Mouse (Mus musculus): ENCODE data around the gene Synrg. TPM values are rescaled to one million over a fixed set of nuclear protein-coding genes. Genes with fewer than 3 reads are reported as not detected.

The Synrg gene
- polyA plus RNA-seq, 1 experiment: 24.5 TPM

DNA sequence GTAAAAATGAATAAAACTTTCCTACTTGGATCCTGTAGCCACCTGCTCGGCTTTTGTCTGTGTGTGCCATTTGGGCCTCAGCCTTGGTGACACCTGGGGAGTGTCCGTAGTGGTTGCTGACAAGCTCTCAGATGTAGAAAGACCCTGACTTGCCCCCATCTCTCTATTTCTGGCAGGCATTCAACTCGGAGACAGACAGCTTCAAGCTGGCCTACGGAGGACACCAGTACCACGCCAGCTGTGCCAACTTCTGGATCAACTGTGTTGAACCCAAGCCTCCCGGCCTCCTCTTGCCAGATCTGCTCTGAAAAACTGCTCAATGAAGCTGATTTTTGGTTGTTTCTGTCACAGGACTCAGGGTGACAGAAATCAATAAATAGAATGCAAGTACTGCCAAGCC lies 76.4 kb downstream of the Synrg start:
- DNase-seq (ENCODE audit: low read depth): no peak

DNA sequence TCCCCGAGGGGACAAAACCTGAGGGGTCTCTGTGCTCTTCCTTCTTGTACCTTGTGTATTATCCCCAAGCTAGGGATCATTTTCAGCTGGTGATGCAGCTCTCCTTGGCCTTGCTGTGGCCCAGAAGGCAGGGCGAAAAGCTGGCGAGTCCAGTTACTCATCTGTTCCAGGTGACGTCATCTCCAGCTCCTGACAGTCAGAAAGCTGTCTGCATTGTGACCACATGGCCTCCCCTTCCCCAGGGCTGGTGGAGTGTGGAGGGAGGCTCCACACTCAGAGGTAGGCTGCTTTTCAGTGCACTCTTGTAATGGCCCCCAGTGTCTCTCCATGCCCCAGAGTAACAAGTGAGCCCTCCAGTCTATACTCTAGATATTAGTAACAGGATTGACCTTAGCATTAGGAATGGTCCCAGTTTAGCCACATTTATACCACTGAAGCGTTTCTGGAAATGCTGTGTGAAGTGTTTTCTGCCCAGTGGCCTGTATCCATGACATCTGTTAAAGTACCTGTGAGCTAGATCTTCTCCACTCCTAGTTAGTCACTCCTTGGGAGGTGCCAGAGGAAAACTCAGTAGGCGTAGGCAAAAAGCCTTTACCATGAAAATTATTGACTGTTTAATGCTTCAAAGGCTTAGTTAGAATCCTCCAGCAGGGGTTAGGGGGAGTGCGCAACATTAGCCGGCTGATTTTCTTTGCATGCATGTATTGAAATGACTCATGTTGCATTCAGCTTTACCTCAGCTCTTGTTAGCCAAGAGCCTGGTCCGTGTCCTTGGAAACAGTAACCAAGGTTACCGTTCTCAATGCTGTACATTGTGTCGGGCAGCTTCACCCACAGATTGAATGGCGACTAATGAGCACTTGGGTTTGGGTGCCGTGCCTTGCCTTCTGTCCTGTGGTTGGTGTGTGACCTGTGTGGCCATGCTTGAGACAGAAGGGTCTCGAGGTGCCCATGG lies 78.9 kb downstream of the Synrg start:
- no peak for DNase-seq (ENCODE audit: low read depth)

DNA sequence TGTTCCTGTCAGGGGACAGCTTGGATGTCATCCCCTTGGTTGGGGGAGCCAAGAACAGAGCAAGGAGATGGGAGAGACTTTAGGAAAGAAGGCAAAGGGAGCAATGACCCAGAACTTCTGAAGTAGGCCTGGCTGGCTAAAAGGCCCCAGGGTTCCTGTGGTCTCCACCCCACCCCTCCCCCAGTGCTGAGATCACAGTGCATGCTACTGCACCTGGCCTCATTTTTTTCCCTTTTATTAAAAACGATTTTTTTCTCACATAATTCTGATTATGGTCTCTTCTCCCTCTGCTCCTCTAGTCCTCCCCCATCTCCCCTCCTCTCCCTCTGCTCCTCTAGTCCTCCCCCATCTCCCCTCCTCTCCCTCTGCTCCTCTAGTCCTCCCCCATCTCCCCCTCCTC lies 80.8 kb downstream of the Synrg start:
- no peak for DNase-seq (ENCODE audit: low read depth)

DNA sequence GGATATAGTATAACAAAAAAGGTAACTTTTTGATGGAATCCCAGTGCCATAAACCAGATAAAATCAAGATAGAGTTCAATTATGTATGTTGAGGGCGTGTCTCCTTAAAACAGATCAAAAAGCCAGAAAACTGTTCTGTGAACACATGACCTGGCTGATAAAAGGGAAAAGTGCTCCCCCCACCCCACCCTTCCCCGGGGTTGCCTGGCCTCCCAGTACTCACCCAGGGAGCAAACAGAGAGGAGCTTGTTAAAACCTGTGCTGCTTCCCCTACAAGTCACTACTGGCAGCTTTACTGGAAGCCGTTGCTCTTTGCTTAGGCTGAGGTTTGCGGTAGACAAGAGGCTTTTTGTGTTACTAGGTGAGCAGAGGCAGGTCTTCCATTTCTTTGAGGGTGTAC lies 83.0 kb downstream of the Synrg start:
- DNase-seq (ENCODE audit: low read depth): no peak

DNA sequence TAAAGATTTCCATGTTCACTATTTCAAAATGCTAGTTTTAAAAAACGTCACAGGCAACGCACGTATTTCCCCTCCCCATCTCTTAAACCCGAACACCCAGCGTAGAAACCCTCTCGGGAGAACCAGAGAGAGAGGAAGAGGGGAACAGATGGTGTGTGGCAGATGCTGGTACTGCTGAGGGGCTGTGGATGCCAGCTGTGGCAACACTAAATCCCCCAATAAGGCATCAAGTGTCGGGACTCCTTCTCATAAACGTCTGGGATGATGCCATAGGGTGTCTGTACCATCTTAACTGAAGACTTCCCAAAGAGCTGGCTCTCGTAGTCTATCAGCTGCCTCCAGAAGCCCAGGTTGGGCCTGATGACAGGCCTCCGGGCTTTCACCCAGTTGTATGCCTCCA lies 84.2 kb downstream of the Synrg start:
- DNase-seq (ENCODE audit: low read depth): no peak

DNA sequence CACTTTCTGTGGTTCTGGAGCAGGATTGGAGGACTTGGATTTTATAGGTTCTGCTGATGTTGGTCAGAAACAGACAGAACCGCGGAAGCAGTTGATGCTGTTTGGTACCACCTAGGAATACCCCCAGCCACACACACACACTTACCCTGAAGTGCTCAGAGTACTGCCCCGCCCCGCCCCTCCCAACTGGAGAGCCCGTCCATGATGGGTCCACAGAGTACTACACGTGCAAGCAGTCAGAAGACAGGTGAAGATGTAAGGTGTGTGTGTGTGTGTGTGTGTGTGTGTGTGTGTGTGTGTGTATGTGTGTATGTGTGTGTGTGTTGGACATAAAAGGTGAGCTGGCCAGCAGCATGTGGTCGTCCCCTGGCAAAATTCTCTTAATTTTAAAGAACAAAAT lies 88.8 kb downstream of the Synrg start:
- no peak for DNase-seq (ENCODE audit: low read depth)

DNA sequence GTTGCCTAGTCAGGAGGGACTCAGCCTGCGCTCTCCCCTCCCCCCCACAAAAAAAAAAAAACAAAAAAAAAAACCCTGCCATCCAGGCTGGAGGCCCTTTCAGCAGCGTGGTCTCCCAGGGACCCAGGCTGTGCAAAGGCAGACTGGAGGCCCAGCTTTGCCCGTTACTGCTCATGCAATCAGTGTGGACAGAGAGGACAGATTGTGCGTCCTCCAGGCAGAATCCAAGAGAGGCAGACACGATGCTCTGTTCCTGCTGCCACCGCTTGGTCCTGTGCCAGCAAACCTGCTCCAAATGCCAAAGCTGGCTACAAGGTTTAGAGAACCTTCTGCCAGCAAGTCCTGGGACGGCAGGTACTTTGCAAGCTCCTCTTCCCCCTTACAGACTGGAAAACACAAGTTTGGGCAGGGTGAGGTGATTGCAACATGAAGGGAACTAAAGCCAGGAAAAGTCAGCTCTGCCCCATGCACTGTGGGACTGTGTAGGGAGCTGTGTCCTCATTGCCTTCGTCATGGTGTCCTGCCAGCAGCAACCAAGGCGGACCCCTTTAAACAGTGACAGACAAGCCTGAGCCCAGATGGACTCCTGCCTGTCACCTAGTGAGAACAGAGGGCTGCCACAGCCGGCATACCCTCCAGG lies 89.4 kb downstream of the Synrg start:
- peak; percentile 96 for DNase-seq (ENCODE audit: low read depth)

DNA sequence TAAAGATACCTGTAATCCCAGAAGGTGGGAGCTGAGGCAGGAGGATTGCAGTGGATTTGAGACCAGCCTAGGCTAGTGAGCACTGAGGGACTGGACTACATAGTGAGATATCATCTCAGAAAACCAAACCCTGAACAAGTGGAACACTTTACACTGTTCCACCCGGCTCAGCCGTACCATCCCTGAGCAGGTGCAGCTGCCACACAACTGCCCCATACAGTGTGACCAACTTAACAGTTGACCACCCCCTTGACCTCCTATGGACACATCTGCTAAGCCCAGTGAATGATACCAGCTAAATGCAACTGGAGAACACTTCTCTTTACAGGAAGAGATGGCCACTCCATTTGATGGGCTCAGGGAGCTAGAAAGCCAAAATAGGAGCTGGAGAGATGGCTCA lies 93.2 kb downstream of the Synrg start:
- DNase-seq (ENCODE audit: low read depth): no peak

DNA sequence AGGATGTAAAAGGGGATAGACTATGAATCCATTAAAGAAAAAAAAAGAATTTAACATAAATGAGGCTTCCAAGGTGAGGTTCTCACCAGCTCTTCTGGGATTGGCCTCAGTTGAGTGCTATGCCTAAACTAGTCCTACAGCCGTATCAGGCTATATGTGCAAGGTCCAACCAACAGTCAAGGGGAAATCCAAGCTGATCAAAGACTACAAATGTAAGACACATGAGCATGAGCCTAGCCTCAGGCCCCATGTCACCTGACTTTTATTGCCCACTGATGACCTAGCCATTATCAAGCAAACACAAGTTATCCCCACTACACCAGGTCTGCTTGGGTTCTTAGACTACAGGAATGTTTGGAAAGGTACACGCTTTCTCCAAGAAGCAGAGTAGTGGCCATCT lies 95.6 kb downstream of the Synrg start:
- no peak for DNase-seq (ENCODE audit: low read depth)

DNA sequence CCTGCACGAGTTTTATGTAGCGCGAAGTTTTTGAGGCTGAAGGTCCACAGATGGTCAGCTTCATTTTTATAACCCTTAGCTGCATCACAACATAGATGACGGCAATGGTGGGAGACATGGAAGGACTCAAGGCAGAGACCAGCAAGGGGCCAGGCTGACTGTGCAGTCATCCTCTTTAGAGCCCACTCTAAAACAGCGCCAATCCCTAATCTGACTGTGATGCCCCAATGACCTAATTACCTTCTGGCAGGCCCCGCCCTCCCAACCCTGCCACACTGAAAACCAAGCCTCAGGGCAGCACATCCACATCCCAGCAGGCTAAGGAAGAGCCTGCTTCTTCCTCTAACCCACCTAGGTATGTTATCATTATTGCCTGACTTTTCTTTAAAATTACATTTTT lies 96.4 kb downstream of the Synrg start:
- no peak for DNase-seq (ENCODE audit: low read depth)

DNA sequence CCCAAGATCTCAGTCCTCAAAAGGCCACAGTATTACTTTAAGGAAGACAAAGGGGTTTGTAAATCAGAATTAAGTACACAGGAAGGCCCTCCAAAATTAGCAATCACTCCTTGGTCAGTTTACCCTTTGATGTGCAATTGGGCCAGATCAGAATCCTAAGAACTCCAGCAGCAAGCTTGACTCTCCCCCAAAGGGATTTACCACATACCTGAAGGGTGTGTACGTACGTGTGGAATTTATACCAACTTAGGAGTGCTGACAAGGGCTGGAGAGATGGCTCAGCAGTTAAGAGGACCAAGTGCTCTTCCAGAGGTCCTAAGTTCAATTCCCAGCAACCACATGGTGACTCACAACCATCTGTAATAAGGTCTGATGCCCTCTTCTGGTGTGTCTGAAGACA lies 97.7 kb downstream of the Synrg start:
- DNase-seq (ENCODE audit: low read depth): no peak

DNA sequence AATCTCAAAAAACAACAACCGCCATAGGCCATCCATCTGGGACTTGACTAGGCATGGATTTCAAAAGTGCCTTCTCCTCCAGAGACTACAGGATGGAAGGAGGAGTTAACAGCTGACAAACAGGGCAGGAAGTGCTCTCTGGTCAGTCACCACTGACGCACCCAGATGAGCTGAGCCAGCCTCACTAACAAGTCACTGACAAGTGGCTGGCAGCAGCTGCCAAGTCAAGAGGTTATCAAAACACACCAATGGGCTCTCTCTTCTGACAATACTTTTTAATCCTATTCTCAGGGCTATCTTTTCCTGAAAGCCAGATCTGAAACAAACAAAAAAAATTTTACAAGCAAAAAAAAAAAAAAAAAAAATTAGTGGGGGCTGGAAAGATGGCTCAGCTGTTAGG lies 98.6 kb downstream of the Synrg start:
- no peak for DNase-seq (ENCODE audit: low read depth)

DNA sequence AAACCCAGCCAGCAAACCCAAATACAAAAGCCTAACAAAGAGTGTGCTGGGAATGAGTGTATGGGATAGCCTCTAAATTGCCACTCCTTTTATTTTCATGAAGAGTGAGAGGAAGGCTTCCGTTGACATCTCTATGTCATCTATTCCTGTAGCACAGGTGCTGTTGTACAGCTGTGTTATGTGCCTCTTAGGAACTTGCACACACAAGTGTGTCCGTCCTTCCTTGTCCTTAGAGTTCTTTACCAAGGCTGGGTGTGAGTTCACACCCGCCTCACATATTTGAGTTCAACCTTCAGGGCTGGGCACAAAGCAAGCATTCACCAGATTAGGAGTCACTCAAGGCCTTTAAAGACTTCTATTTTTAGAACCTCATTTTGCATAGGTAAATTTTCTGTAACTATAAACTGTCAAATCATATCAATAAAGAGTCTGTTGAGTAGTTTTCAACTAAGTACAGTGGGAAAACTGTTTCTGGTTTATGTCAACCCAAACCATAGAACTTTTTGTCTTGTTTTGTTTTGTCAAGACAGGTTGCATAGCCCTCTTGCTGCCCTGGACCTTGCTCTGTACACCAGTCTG lies 99.5 kb downstream of the Synrg start:
- DNase-seq (ENCODE audit: low read depth): no peak

DNA sequence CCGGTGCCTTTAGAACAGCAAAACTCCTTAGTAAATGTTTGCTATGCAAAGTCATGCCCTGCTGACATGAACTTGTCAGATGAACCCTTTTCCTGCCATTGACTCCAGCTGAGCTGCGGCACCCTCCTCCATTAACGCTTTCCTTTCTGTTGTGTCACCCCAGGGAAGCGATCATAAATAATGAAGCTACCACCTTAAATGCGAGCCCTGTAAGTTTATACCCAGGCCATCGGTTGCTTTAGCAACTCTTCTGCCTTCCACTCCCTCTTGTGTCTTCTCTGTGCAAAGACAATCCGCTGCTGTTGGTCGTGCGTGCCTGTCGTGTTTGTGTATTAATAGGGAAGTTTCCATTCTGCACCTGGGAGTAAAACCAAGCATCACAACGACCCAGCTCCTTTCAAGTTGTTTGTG lies 101.8 kb downstream of the Synrg start:
- DNase-seq (ENCODE audit: low read depth): no peak

DNA sequence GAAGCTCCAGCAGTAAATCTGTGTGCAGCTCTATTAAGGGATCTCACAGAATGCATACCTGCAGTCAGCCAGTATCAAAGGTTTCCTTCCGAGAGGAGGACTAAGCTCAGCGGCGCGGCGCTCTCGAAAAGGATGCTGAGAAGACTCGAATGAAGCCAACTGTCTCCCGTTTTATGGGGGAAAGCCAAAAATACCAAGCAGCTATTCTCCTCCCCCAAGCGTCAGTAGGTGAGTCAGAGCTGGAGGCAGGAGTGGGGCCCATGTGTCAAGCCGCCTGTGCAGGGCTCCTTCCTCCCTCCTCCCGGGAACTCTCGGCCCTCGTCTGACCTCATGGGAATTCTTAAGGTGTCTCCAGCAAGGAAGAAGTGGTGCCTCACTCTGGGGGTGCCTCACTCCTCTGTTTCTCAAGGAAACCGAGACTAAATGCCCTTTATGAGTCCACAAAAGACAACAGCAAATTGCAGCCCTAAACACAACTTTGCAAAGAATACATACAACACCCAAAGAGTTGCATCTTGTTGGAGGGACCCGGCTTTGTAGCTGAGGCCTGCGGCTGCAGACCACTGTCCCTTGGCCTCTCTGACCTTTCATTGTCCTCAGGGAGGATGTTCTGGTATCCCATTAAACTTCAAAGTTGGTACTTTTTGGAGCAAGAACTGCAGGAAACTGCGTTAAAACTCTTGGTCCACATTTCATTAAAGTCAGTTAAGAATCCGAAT lies 102.9 kb downstream of the Synrg start:
- no peak for DNase-seq (ENCODE audit: low read depth)

DNA sequence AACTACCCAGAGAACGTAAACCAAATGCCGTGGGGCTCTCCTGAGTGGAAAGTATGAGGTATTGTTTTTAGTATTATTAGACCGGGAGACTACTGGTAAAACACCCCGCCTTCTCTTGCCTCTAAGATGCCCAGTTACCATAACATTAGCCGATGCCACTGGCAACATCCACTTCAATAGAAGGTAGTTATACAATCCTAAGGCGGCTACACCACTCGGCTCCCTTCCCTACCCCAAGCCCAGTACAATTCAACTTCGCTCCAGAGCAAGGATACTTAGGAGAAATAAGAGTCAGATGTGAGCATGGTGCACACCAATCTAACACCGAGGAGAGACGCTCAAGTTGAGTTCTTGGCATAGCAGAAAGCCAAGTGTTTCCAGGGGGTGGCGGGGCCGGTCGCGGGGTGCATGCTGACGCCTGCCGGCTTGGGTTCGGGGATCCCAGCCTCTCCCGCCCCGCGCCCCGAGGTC lies 103.5 kb downstream of the Synrg start:
- no peak for DNase-seq (ENCODE audit: low read depth)

DNA sequence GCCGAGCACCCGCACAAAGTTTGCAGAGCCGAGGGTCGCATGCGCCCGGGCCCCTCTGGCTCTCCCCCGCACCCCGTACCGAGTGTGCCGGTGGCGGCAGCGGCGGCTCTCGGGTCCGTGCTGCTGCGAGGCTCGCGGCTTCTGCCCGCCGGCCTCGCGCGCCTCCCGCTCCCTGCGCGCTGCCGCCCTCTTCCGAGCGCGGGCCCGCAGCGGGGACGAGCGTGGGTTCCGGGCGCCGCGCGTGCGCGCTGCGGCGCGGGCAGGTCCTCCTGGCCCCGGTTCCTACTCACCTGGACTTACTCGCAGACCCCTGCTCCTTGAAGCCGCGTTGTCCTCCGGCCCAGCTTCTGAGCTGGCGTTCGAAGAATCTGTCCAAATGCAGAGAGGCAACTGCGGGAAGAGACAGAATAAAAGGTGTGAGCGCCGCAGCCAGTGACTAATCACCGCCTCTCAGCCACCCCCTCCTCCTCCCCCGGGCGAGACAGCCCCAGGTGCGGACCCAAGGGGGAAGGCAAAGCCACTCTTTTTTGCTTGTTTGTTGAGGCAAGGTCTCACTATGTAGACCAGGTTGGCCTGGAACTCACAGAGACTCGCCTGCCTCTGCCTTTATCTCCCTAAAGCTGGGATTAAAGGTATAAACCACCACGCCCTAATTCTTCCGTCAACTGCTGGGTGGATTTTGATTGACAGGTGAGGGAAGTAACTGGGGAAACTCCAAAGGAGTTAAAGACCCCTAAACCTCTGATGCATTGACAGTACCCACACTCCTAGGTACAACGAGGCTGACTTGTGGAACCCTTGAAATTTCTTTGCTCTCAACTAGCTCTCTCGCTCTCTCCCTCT lies 104.2 kb downstream of the Synrg start:
- DNase-seq (ENCODE audit: low read depth): no peak

DNA sequence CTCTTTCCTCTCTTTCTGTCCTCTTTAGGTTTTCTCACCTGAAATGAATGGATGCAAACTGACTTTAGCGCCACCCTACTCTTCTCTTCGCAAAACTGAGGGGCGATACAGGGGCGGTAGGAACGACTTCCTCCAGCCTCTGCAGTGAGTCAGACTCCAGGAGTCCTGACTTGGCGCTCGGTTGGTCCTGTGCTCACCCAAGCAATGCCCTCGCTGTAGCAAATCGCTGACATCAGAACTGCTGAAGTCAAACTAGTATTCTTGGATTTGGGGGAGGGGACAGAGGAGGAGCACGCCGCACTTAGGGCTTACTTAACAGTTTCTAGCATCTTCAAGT lies 104.8 kb downstream of the Synrg start, which contains the start of gene Dusp14:
Gene Dusp14 (minus strand): TSS at position 228 of the 337 bp plus-strand sequence.
- DNase-seq (ENCODE audit: low read depth): no peak

DNA sequence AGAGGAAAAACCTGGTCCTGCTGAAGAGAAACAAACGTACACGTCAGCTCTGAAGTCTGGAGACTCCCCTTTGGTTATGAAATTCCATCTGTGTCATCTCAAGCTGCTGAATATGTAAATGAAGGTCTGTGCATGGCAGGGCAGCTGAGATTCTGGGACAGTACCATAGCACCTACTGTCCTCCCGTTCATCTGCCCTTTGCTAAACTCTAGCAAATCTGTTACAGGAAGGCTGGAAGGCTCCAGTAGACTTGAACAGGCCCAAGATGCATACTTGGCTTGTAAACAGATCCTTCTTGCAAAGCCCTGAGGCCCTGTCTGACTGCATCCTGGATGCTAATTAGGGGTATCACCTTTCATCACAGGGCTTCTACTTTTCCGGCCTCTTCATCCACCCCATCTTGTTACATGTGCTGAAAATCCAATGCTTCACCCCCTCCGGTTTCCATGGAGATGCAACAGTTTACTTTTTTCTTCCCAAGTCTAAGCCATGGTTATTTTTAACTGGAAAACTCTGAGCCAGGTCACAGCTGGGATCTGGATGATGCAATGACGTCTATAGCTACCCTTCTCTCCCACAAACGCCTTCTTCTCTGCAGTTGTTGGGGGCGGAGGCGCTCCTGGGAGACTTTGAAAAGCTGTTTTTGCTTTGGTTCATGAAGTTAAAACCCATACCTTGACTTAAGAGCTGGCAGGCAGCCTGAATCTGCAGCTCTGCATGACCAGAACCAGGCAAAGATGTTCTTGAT lies 108.8 kb downstream of the Synrg start:
- no peak for DNase-seq (ENCODE audit: low read depth)

Data from gonadal fat pad, adult 2 months (tissue).